Mouse (Mus musculus) gastrocnemius, adult 2 months (tissue): ENCODE results near the gene Supt5. TPM values are rescaled to one million over a fixed set of nuclear protein-coding genes. Genes with fewer than 3 reads are reported as not detected.

Experiments used
- DNase-seq: peaks from one replicate; pipeline ENCODE4 v3.0.0; 2022
- H3K27ac ChIP-seq: fragments of 200-600 bp; 2 replicates; pipeline ENCODE4 v1.8.1; 2022; ENCODE audit warnings: mild to moderate bottlenecking
- H3K4me3 ChIP-seq: fragments of 200-600 bp; 2 replicates; pipeline ENCODE4 v1.8.1; 2022; ENCODE audit warnings: mild to moderate bottlenecking, moderate library complexity
- CTCF ChIP-seq: fragments of 200-600 bp; IDR thresholded peaks from 2 replicates; pipeline ENCODE4 v1.8.1; 2022; ENCODE audit warnings: antibody characterized with exemption, mild to moderate bottlenecking, moderate library complexity
- intact Hi-C: fragments of 180-260 bp; cut with DNase I; formaldehyde crosslinking; loops from one replicate; pipeline ENCODE4 v1.15.1; 2025
- total RNA-seq, 2 experiments: library from RNA; stranded (reverse); gene quantifications; 2 replicates each; pipeline ENCODE4 v1.2.3; 2021

Supt5 gene
- total RNA-seq, 2 experiments from 2014 or later: 57.9 to 68.6 TPM

DNA sequence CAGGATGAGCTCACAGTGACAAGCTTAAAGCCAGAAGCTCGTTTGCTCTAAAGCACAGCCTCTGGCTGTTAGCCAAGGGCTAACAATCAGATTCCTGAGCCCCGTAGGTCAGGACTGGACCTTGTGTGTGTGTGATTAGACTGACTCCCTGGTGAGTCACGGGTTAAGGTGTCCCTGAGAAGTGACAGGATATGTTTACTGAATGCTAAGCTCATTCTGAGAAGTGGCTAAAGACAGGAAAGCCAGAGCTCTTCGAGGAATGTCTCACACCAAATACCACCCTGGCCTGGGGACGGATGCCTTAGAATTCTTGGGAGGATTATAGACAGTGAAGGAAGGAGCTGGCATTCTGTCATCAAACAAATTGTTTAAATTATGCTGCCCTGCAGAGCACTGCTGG, 19.4 kb upstream of the Supt5 start:
- TF ChIP-seq CTCF: no peak
- Histone ChIP-seq H3K27ac (peak overlapping the region; percentile 75), H3K4me3 (no peak overlapping the region)
- DNase-seq: no peak
- intact Hi-C loops: no loop called here

DNA sequence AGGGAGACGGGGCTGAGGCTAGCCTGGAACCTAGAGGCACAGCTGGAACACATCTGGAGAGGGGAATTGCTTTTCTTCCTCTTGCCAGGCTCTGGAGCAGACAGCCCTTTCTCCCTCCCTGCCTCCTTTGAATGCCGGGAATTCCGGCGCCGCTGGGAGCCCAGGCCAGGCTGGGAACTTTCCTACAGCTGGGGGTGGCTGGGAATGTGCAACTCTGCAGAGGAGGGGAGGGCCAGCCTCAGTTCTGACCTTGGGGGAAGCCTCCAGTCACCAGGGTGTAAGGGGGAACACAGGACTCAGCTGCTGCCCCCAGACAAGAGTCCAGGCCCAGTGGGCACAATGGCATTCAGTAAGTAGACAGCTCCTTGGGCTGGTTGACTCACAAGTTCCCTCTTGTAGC, 18.4 kb upstream of the Supt5 start:
- intact Hi-C loops: no loop called here
- peak; percentile 59 for DNase-seq
- Histone ChIP-seq H3K4me3 (0 out of 2 replicates have a peak overlapping the region, but pooled peaks have one; percentile 4), H3K27ac (peak overlapping the region; percentile 75)
- no peak for TF ChIP-seq CTCF

DNA sequence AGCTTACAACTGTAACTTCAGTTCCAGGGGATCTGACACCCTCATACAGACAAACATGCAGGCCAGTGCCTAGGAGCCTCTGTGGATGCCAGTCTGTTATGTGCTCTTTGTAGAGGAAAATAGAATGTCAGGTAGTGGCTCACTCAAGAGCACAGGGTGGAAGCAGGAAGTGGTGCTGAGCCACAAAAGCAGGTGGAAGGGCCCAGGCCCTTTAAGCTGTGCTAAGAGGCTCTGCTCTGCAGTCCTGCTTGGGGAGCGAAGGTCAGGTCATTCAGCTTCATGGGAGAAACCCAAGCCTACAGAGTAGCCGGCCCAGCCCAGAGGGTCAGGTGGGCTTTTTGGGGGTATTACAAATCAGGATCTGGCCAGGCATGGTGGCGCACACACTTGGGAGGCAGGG, 16.7 kb upstream of the Supt5 start:
- intact Hi-C loops: no loop called here

DNA sequence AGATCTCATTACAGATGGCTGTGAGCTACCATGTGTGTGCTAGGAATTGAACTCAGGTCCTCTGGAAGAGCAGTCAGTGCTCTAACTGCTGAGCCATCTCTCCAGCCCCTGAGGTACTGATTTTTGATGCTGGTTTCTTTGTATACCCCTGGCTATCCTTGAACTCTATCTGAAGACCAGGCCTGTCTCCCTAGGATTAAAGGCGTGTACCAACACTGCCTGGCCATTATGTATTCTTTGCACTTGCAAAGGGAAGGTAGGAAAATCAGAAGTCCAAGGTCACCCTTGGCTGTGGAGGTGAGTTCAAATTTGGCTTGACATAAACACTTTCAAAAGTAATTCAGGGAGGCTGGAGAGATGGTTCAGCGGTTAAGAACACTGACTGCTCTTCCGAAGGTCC, 16.1 kb upstream of the Supt5 start:
- Histone ChIP-seq H3K4me3 (no peak overlapping the region), H3K27ac (no peak overlapping the region)
- no peak for DNase-seq
- TF ChIP-seq CTCF: no peak
- intact Hi-C loops: no loop called here

More for the DNA sequence above, 16.7 kb upstream of the Supt5 start:
- Histone ChIP-seq H3K4me3 (no peak overlapping the region), H3K27ac (no peak overlapping the region)
- TF ChIP-seq CTCF: no peak
- DNase-seq: no peak

DNA sequence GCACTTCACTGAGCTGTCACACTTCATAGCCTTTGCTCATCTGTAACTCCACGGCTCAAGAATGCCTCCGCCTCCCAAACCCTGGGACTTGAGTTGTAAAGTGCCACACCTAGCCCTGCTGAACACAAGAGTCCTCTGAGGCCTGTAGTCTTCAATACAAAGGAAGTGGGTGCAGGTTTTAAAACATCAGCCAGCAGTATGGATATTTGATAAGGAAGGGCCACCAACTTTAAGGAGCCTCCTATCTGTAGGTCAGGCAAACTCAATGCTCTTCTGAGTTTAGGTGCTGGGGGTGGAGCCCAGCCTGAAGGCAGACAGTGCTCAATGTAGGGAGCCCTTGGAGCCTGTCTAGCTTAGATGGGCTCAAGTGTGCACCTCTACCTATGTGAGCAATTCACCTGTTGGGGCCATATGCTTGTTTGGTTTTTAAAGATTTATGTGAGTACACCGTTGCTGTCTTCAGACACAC, 15.6 kb upstream of the Supt5 start:
- no peak for TF ChIP-seq CTCF
- no peak for DNase-seq
- intact Hi-C loops: no loop called here

DNA sequence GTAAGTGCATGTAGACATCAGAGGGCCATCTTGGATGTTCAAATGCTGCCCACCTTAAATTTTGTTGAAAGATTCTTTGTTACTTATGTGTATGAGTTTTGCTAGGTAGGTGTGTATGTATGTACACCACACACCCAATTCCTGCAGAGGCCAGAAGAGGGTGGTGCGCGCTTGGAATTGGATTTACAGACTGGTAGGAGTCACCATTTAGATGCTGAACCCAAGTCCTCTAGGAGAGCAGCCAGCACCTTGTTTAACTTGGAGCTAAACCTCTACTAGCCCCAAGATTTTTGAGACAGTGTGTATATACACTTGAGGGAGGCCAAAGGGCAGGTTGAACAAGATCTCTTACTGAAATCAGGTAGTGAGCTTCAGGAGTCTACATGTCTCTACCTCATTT, 14.7 kb upstream of the Supt5 start:
- no peak for DNase-seq
- no peak for TF ChIP-seq CTCF
- Histone ChIP-seq H3K4me3 (no peak overlapping the region), H3K27ac (no peak overlapping the region)
- intact Hi-C loops: loop anchor here (2.0 kb wide), 1 partner anchor 18 kb away; no protein-coding TSS in a partner anchor

More for the DNA sequence above, 15.6 kb upstream of the Supt5 start:
- Histone ChIP-seq H3K27ac (no peak overlapping the region), H3K4me3 (no peak overlapping the region)

DNA sequence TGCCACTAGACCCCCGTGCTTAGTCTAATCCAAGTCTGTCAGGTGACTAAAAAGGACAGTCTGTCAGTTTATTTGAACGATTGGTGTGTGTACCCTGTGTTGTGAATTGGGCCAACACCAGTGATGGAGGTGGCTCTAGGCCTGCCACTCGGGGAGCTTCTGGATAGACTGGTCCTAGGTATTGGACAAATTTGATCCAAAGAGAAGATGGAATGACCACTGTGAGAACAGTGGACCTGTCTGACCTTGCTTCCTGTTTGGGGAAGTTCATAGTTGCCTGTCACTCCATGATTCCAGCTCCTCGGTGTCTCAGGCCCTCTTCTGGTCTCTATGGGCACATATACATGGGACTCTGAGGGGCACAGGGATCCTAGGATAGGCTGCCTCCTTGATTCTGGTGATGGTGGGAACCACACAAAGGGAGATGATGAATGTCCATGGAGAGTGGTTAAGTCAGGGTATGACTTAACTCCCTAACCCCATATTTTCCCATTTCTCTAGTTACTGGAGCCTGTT, 13.2 kb upstream of the Supt5 start:
- intact Hi-C loops: loop anchor here (2.0 kb wide), 1 partner anchor 19 kb away; no protein-coding TSS in a partner anchor
- Histone ChIP-seq H3K27ac (peak overlapping the region; percentile 92), H3K4me3 (peak overlapping the region; percentile 91)
- DNase-seq: no peak
- no peak for TF ChIP-seq CTCF

DNA sequence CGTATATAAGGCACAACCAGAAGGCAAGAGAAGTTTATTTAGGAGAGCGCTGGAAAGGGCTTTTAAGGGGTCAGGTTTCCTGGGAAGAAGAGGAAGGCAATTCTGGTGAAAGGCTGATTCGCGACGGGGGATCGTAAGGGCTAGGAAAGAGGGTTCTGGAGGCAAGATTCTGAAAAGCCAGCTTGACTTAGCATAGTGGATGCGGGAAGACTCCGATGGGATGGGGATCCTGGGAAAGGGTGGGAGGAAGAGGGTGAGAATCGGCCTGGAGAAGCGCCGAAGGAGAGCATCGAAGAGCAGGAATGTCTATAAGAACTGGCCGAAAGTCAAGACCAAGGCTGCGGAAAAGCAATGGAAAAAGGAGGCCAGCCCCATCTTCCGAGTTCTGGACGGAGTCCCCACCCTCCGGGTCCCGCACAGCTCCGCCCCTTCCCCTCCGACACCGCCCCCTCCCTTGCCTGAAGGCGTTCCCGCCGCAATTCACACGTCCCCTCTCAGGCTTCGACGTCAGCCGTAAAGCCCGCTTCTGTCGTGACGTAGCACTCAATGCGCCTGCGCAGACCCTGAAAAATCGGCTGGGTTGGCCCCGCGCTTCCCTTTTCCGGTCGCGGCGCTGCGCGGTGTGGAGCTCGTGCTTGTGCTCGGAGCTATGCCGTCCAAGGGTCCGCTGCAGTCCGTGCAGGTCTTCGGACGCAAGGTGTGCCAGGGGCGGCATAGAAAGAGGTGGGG, 11.8 kb upstream of the Supt5 start, which contains the start of gene Rps16:
TSS of gene Rps16 (plus strand) at position 498 of the 729 bp plus-strand sequence.
- Histone ChIP-seq H3K27ac (peak within 1 kb of the TSS; percentile 92), H3K4me3 (peak within 1 kb of the TSS; percentile 91)
- intact Hi-C loops: no loop called here
- peak; percentile 99 for DNase-seq
- TF ChIP-seq CTCF: no peak

DNA sequence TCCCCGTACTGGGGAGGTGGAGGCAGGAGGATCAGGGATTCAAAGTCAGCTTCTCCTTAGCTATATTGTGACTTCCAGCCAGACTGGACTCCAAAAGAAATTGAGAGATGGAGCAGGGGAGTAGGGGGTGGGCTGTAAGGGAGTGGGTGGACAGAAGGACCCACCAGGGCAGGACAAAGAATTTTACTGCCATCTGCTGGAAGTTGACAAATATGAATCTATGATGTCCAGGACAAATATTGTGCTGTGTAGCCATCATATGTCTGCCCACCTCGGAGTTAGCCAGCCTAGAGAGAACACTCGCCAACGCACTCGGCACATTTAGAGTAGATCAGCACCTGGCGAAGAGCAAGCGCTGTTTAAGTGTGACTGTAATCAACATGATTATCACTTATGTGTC, 10.1 kb upstream of the Supt5 start:
- H3K27ac ChIP-seq: no peak overlapping the region
- no peak for DNase-seq
- intact Hi-C loops: loop anchor here (5.0 kb wide), 1 partner anchor 71 kb away; the partner anchor contains the start of gene Eid2b
- TF ChIP-seq CTCF: peak; percentile 14; the same call in 1 of the 2 replicates
- H3K4me3 ChIP-seq: no peak overlapping the region

DNA sequence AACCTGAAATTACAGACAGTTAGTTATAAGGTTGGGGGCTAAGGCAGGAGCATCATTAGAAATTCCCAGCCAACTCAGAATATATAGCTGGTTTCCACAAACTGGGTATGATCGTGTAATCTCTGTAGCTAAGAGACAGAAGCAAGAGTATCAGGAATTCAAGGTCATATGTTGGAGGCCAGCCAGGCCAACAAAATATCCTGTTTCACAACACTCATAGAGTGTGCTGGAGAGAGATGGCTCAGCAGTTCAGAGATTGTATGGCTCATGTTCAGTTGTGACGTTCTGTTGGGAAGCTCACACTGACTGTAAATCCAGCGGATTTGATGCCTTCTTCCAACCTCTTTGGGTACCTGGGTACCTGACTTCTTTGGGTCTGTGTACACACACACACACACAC, 9.2 kb upstream of the Supt5 start:
- DNase-seq: peak; percentile 63
- H3K27ac ChIP-seq: 0 out of 2 replicates have a peak overlapping the region, but pooled peaks have one; percentile 35
- TF ChIP-seq CTCF: no peak
- H3K4me3 ChIP-seq: no peak overlapping the region
- intact Hi-C loops: loop anchor here (5.0 kb wide), 1 partner anchor 70 kb away; the partner anchor contains the start of gene Eid2b

DNA sequence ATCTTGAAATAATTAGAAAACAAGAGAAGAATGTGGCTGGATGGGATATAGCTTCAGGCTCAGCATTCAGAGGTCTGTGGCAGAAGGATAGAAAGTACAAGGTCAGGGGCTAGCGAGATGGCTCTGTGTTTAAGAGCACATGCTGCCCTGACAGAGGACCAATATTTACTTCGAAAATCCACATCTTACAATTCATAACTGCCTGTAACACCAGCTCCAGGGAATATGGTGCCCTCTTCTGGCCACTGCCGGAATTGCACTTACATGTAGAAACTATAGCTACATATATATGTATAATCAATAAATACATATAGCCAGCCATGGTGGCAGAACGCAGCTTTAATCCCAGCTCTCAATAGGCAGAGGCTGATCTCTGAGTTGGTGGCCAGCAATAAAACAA, 6.1 kb upstream of the Supt5 start:
- intact Hi-C loops: loop anchor here (5.0 kb wide), 1 partner anchor 67 kb away; the partner anchor contains the start of gene Eid2b
- H3K4me3 ChIP-seq: no peak overlapping the region
- peak; percentile 55 for DNase-seq

DNA sequence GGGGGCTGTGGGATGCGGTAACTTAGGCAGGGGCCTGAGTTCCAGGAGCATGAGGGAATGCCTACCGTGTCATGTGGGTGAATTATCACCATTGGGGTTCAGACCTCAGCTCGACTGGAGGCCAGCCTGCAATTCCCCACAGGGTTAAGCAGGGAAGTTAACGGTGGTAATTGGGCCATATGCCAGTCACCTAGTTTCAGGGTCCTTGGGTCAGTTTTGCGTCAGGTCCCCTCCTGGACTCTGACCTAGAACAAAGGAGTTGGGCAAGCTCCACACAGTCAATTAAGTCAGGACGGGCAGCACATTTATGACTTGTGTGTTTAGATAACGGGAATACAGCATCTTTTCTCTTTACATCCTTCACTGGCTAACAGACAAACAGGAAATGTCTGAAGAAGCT, 2.8 kb upstream of the Supt5 start:
- no peak for DNase-seq
- intact Hi-C loops: no loop called here
- Histone ChIP-seq H3K4me3 (no peak overlapping the region), H3K27ac (no peak overlapping the region)
- TF ChIP-seq CTCF: no peak

More for the DNA sequence above, 6.1 kb upstream of the Supt5 start:
- H3K27ac ChIP-seq: no peak overlapping the region
- peak; percentile 76 for TF ChIP-seq CTCF
